In genomic region chr3:146719696-146720095, GRCm38 (mm10) we compare ENCODE assay signal across 24 mouse cellular contexts. TPM values are rescaled to one million over a fixed set of nuclear protein-coding genes. Genes with fewer than 3 reads are reported as not detected.
DNase-seq lines count a peak whose midpoint lies in the region; ATAC-seq and TF ChIP-seq lines count a peak whose summit lies in the region.
"Had no signal": no experiment of that assay in that cellular context is flagged by ENCODE, and none has a peak within 500 bp of the region (broad histone marks: within the 10 kb centered on the region; RNA-seq: fewer than 3 reads in every experiment).

No protein-coding gene starts in this region.

- TF ChIP-seq CTCF in MEL (IDR thresholded peaks at IDR 0.05 in 2 of 3, conservative IDR thresholded peaks at IDR 0.05 in 1 of 3; ENCODE audit: control insufficient read depth in 1 of 3, insufficient read depth in 1 of 3, low read depth in 2 of 3, low read length in 3 of 3, poor library complexity in 1 of 3, severe bottlenecking in 1 of 3) = no peak

- peaks cover 0 to 4% of the 10 kb centered on the region in 2 experiments; a peak in 1 of 4 replicates for H3K36me3 ChIP-seq in MEL (ENCODE audit: control insufficient read depth in 1 of 2, insufficient read depth in 2 of 2, low read length in 2 of 2)
- H3K36me3 ChIP-seq in midbrain, embryonic 10.5 days = no peaks in the 10 kb centered on the region
- H3K36me3 ChIP-seq: embryonic facial prominence, embryonic 12.5 days; embryonic facial prominence, embryonic 15.5 days; forebrain, embryonic 12.5 days; forebrain, embryonic 15.5 days; hindbrain, embryonic 12.5 days had no signal

- no peaks in the 10 kb centered on the region for H3K9me3 ChIP-seq in MEL (replicated peaks; ENCODE audit: insufficient read depth, low read length)
- no peaks in the 10 kb centered on the region for H3K9me3 ChIP-seq in midbrain, embryonic 10.5 days (replicated peaks)
- H3K9me3 ChIP-seq: embryonic facial prominence, embryonic 12.5 days; embryonic facial prominence, embryonic 15.5 days; forebrain, embryonic 12.5 days; forebrain, embryonic 15.5 days; hindbrain, embryonic 12.5 days had no signal

- no peak for TF ChIP-seq EP300 in MEL (IDR thresholded peaks at IDR 0.05; ENCODE audit: low read depth in 1 of 2, low read length in 2 of 2)

- H3K79me2 ChIP-seq in MEL (ENCODE audit: control insufficient read depth, insufficient read depth, low read length, poor library complexity) = no peaks in the 10 kb centered on the region

- WGBS in midbrain, embryonic 10.5 days = 85% methylated on average over 4 of the region's 4 CpGs

- no peak for ATAC-seq in cerebellum, adult (ENCODE audit: insufficient number of reproducible peaks, low FRiP score, low TSS enrichment)
- peak; percentile 50 for ATAC-seq in frontal cortex, adult (ENCODE audit: low TSS enrichment)
- ATAC-seq: forebrain, embryonic 15.5 days; hindbrain, embryonic 16.5 days; inflammation-experienced regulatory T-cells, adult 6 months; intestine, embryonic 16.5 days; Patski had no signal

- H3K4me1 ChIP-seq in MEL (ENCODE audit: control insufficient read depth in 1 of 2, insufficient read depth in 2 of 2, low read length in 2 of 2) = peaks cover 0 to 7% of the 10 kb centered on the region in 2 experiments; a peak in 2 of 4 replicates
- H3K4me1 ChIP-seq in midbrain, embryonic 10.5 days = no peaks in the 10 kb centered on the region
- H3K4me1 ChIP-seq: embryonic facial prominence, embryonic 12.5 days; embryonic facial prominence, embryonic 15.5 days; forebrain, embryonic 12.5 days; hindbrain, embryonic 12.5 days had no signal

- no peak for TF ChIP-seq POLR2A in MEL (IDR thresholded peaks at IDR 0.05; ENCODE audit: control insufficient read depth in 1 of 2, insufficient read depth in 1 of 2, low read depth in 1 of 2, low read length in 2 of 2, poor library complexity in 1 of 2)

- TF ChIP-seq RAD21 in MEL (IDR thresholded peaks at IDR 0.05; ENCODE audit: low read depth, low read length) = no peak

- DNase-seq in cerebellum, adult 9-11 months = peak; percentile 7
- no peak for DNase-seq in frontal cortex, postnatal 14 days (ENCODE audit: low spot score in 2 of 2)
- DNase-seq in left cerebral cortex, postnatal 4 days = peak; percentile 6
- no peak for DNase-seq in left cerebral cortex, adult 18-20 months (ENCODE audit: low spot score in 2 of 2)
- peak; percentile 38 for DNase-seq in MEL (ENCODE audit: low read depth, low spot score)
- DNase-seq in midbrain, embryonic 10.5 days (ENCODE audit: low spot score) = no peak
- DNase-seq: adrenal gland, postnatal 10 days; adrenal gland, postnatal 36 days; cerebellum, adult 11-12 months; cerebellum, adult 9-10 months; gastrocnemius, adult 2 months; gastrocnemius, postnatal 14 days had no signal

- intact Hi-C loops in left cerebral cortex, postnatal 4 days (cut with DNase I) = no loop called here

- no peak overlapping the region for H3K4me3 ChIP-seq in MEL (ENCODE audit: control insufficient read depth in 1 of 2, insufficient read depth in 1 of 2, low read depth in 2 of 2, low read length in 2 of 2)
- H3K4me3 ChIP-seq in midbrain, embryonic 10.5 days = no peak overlapping the region
- H3K4me3 ChIP-seq: embryonic facial prominence, embryonic 12.5 days; embryonic facial prominence, embryonic 15.5 days; erythroblast, embryonic 14.5 days; forebrain, embryonic 12.5 days; forebrain, embryonic 15.5 days; gastrocnemius, adult 2 months; hindbrain, embryonic 12.5 days had no signal

- H3K9ac ChIP-seq in MEL (ENCODE audit: control insufficient read depth, low read depth, low read length, poor library complexity, severe bottlenecking) = no peak overlapping the region
- H3K9ac ChIP-seq: embryonic facial prominence, embryonic 12.5 days; embryonic facial prominence, embryonic 15.5 days; forebrain, embryonic 12.5 days; forebrain, embryonic 15.5 days; hindbrain, embryonic 12.5 days had no signal

- peaks cover 0 to 1% of the 10 kb centered on the region in 2 experiments; a peak in 1 of 4 replicates for H3K27me3 ChIP-seq in MEL (ENCODE audit: control insufficient read depth in 1 of 2, insufficient read depth in 2 of 2, low read length in 2 of 2)
- no peaks in the 10 kb centered on the region for H3K27me3 ChIP-seq in midbrain, embryonic 10.5 days (ENCODE audit: low read depth, poor library complexity, severe bottlenecking)
- H3K27me3 ChIP-seq: embryonic facial prominence, embryonic 12.5 days; embryonic facial prominence, embryonic 15.5 days; forebrain, embryonic 12.5 days; forebrain, embryonic 15.5 days; hindbrain, embryonic 12.5 days; Patski had no signal

- no peak overlapping the region for H3K27ac ChIP-seq in MEL (ENCODE audit: control insufficient read depth, low read depth, low read length)
- H3K27ac ChIP-seq in midbrain, embryonic 10.5 days (replicated peaks) = no peak overlapping the region
- H3K27ac ChIP-seq: embryonic facial prominence, embryonic 12.5 days; embryonic facial prominence, embryonic 15.5 days; forebrain, embryonic 12.5 days; forebrain, embryonic 15.5 days; gastrocnemius, adult 2 months; hindbrain, embryonic 12.5 days had no signal

TF ChIP-seq in MEL, 35 proteins besides CTCF, POLR2A, EP300 and RAD21:
- TF ChIP-seq MYC (IDR thresholded peaks at IDR 0.05; ENCODE audit: low read depth, low read length) (no peak), BHLHE40 (IDR thresholded peaks at IDR 0.05; ENCODE audit: borderline replicate concordance, low read depth, low read length) (no peak), NRF1 (IDR thresholded peaks at IDR 0.05; ENCODE audit: insufficient read depth, low read depth, low read length, poor library complexity, severe bottlenecking) (no peak), ELF1 (IDR thresholded peaks at IDR 0.05; ENCODE audit: low read depth, low read length) (no peak), MAFK (IDR thresholded peaks at IDR 0.05; ENCODE audit: borderline replicate concordance, low read depth, low read length) (no peak), JUND (IDR thresholded peaks at IDR 0.05; ENCODE audit: low read depth, low read length) (no peak), KAT2A (conservative IDR thresholded peaks at IDR 0.05; ENCODE audit: low read depth, low read length) (no peak), MAX (IDR thresholded peaks at IDR 0.05; ENCODE audit: low read length) (no peak), CHD1 (IDR thresholded peaks at IDR 0.05; ENCODE audit: low read depth, low read length) (no peak)

RNA-seq across cellular contexts. Expression of gene Samd13, which starts 34.3 kb away (rescaled TPM):
- under 1 TPM in 1 of 2 experiments, not detected in 1; 0.48 TPM for total RNA-seq in left cerebral cortex, postnatal 4 days (2021)
- under 1 TPM; 0.23 to 0.59 TPM for total RNA-seq in left cerebral cortex, adult 18-20 months (2021)
- total RNA-seq in MEL (2012; rRNA removed) = 1.1 and 1.9 TPM in 2 replicates
- polyA plus RNA-seq in MEL (2012; ENCODE audit: insufficient read depth in 1 of 2, insufficient read length in 2 of 2, low read depth in 1 of 2, low replicate concordance in 2 of 2, missing spikeins in 1 of 2) = 1 to 10 TPM in 1 of 2 experiments, not detected in 1; 1.2 TPM
- polyA plus RNA-seq in midbrain, embryonic 10.5 days (2016; fragmentation: Nextera tagmentation; extraction: Ambion mirVana) = 0.72 and 1.5 TPM in 2 replicates
- polyA plus RNA-seq: erythroblast, embryonic 14.5 days; Patski had no signal

Comparison
In these comparisons a context has a peak if more than half of its experiments do, and no peak if none do; other contexts are left out.
1. DNase-seq: peak in cerebellum, adult 9-11 months (single experiment), left cerebral cortex, postnatal 4 days (single experiment) and MEL (single experiment); none in frontal cortex, postnatal 14 days (0 of 2), left cerebral cortex, adult 18-20 months (0 of 2) and midbrain, embryonic 10.5 days (single experiment).